Mouse (Mus musculus): ENCODE results near the gene Olfr467. TPM values are rescaled to one million over a fixed set of nuclear protein-coding genes. Genes with fewer than 3 reads are reported as not detected.
"Not testable (repeated sequence)": the region's sequence is repeated elsewhere in the genome, so short reads cannot be mapped to it uniquely, and the experiment has no call there.

Olfr467 gene
- polyA plus RNA-seq, 1 experiment from 2014 or later: not detected

GRCm38 (mm10) chr7:107823867-107824266 is 11.8 kb downstream of the Olfr467 start:
- not testable (repeated sequence) for H3K4me1 ChIP-seq (ENCODE audit: control insufficient read depth, insufficient read depth, low read length); H3K9me3 ChIP-seq (ENCODE audit: control insufficient read depth, low read length); H3K27me3 ChIP-seq (ENCODE audit: control insufficient read depth, insufficient read depth, low read length); H3K4me2 ChIP-seq (ENCODE audit: low read length); ATAC-seq (ENCODE audit: low FRiP score, low TSS enrichment); H3K4me3 ChIP-seq (replicated peaks; ENCODE audit: low read depth, low read length); H3K36me3 ChIP-seq (ENCODE audit: control insufficient read depth, insufficient read depth, low read length); DNase-seq; H3K27ac ChIP-seq (replicated peaks; ENCODE audit: low read depth, low read length); H3K9ac ChIP-seq (replicated peaks; ENCODE audit: low read length)
- 68% methylated on average over 2 of the region's 2 CpGs for WGBS

- not testable (repeated sequence) for H3K9ac ChIP-seq (replicated peaks; ENCODE audit: low read length); ATAC-seq (ENCODE audit: low FRiP score, low TSS enrichment); H3K27ac ChIP-seq (replicated peaks; ENCODE audit: low read depth, low read length); H3K9me3 ChIP-seq (ENCODE audit: control insufficient read depth, low read length); H3K4me3 ChIP-seq (replicated peaks; ENCODE audit: low read depth, low read length); H3K36me3 ChIP-seq (ENCODE audit: control insufficient read depth, insufficient read depth, low read length); H3K4me1 ChIP-seq (ENCODE audit: control insufficient read depth, insufficient read depth, low read length); H3K27me3 ChIP-seq (ENCODE audit: control insufficient read depth, insufficient read depth, low read length); H3K4me2 ChIP-seq (ENCODE audit: low read length); DNase-seq
These were observed 13.4 kb downstream of the Olfr467 start, which contains the start of gene Olfr469 for GRCm38 (mm10) chr7:107825441-107825840. Gene Olfr469 (minus strand): TSS chr7:107825541.

- no peak for ATAC-seq (ENCODE audit: low FRiP score, low TSS enrichment)
- no peak overlapping the region for H3K4me2 ChIP-seq (ENCODE audit: low read length)
- WGBS: 87% methylated on average over 1 of the region's 1 CpGs
These were observed 29.7 kb downstream of the Olfr467 start for GRCm38 (mm10) chr7:107841719-107842118.

GRCm38 (mm10) chr7:107847390-107847789 is 35.3 kb downstream of the Olfr467 start, which contains the start of gene Olfr470:
Gene Olfr470 (minus strand): TSS chr7:107847490.
- not testable (repeated sequence) for H3K4me1 ChIP-seq (ENCODE audit: control insufficient read depth, insufficient read depth, low read length); H3K4me2 ChIP-seq (ENCODE audit: low read length); H3K27me3 ChIP-seq (ENCODE audit: control insufficient read depth, insufficient read depth, low read length); H3K36me3 ChIP-seq (ENCODE audit: control insufficient read depth, insufficient read depth, low read length); H3K9ac ChIP-seq (replicated peaks; ENCODE audit: low read length); DNase-seq; H3K4me3 ChIP-seq (replicated peaks; ENCODE audit: low read depth, low read length); H3K9me3 ChIP-seq (ENCODE audit: control insufficient read depth, low read length); H3K27ac ChIP-seq (replicated peaks; ENCODE audit: low read depth, low read length); ATAC-seq (ENCODE audit: low FRiP score, low TSS enrichment)
- 87% methylated on average over 1 of the region's 1 CpGs for WGBS

More at GRCm38 (mm10) chr7:107841719-107842118, 29.7 kb downstream of the Olfr467 start:
- Histone ChIP-seq H3K9me3 (ENCODE audit: control insufficient read depth, low read length) (no peaks in the 10 kb centered on the region), H3K9ac (replicated peaks; ENCODE audit: low read length) (no peak overlapping the region), H3K4me3 (replicated peaks; ENCODE audit: low read depth, low read length) (no peak overlapping the region), H3K4me1 (ENCODE audit: control insufficient read depth, insufficient read depth, low read length) (no peaks in the 10 kb centered on the region), H3K27ac (replicated peaks; ENCODE audit: low read depth, low read length) (no peak overlapping the region), H3K27me3 (ENCODE audit: control insufficient read depth, insufficient read depth, low read length) (no peaks in the 10 kb centered on the region), H3K36me3 (ENCODE audit: control insufficient read depth, insufficient read depth, low read length) (no peaks in the 10 kb centered on the region)
- peak; percentile 47 for DNase-seq

Other genes with a start within 250 kb of the Olfr467 start
- gene Olfml1, start 244.8 kb upstream of the Olfr467 start, polyA plus RNA-seq (2014; fragmentation: Nextera tagmentation; extraction: Ambion mirVana): 0.16 and 1.4 TPM in 2 replicates
- gene Ppfibp2, start 217.1 kb upstream of the Olfr467 start, polyA plus RNA-seq (2014; fragmentation: Nextera tagmentation; extraction: Ambion mirVana): 0.46 and 1.0 TPM in 2 replicates
- gene 5330417H12Rik, start 187.1 kb upstream of the Olfr467 start, polyA plus RNA-seq (2014; fragmentation: Nextera tagmentation; extraction: Ambion mirVana): not detected in 2 replicates
- not detected in 2 replicates for gene Cyb5r2, start 54.2 kb upstream of the Olfr467 start, polyA plus RNA-seq (2014; fragmentation: Nextera tagmentation; extraction: Ambion mirVana)
- gene Ovch2, start 11.1 kb upstream of the Olfr467 start, polyA plus RNA-seq (2014; fragmentation: Nextera tagmentation; extraction: Ambion mirVana): not detected in 2 replicates
- gene Olfr469, start 13.3 kb downstream of the Olfr467 start, polyA plus RNA-seq (2014; fragmentation: Nextera tagmentation; extraction: Ambion mirVana): not detected in 2 replicates
- gene Olfr470, start 35.2 kb downstream of the Olfr467 start, polyA plus RNA-seq (2014; fragmentation: Nextera tagmentation; extraction: Ambion mirVana): not detected in 2 replicates
- gene Olfr472, start 85.6 kb downstream of the Olfr467 start, polyA plus RNA-seq (2014; fragmentation: Nextera tagmentation; extraction: Ambion mirVana): not detected in 2 replicates
- not detected in 2 replicates for gene Olfr473, start 118.2 kb downstream of the Olfr467 start, polyA plus RNA-seq (2014; fragmentation: Nextera tagmentation; extraction: Ambion mirVana)
- gene Olfr474, start 142.4 kb downstream of the Olfr467 start, polyA plus RNA-seq (2014; fragmentation: Nextera tagmentation; extraction: Ambion mirVana): not detected in 2 replicates
- not detected in 2 replicates for gene Olfr476, start 152.5 kb downstream of the Olfr467 start, polyA plus RNA-seq (2014; fragmentation: Nextera tagmentation; extraction: Ambion mirVana)
- not detected in 2 replicates for gene Olfr477, start 174.4 kb downstream of the Olfr467 start, polyA plus RNA-seq (2014; fragmentation: Nextera tagmentation; extraction: Ambion mirVana)
- not detected in 2 replicates for gene Olfr478, start 221.7 kb downstream of the Olfr467 start, polyA plus RNA-seq (2014; fragmentation: Nextera tagmentation; extraction: Ambion mirVana)
- gene Olfr479, start 238.4 kb downstream of the Olfr467 start, polyA plus RNA-seq (2014; fragmentation: Nextera tagmentation; extraction: Ambion mirVana): not detected in 2 replicates

Measured in midbrain, embryonic 14.5 days (tissue).